Mouse (Mus musculus): ENCODE results near the gene Btbd35f15.
"Not testable (repeated sequence)": the region's sequence is repeated elsewhere in the genome, so short reads cannot be mapped to it uniquely, and the experiment has no call there.

Gene Btbd35f15

DNA sequence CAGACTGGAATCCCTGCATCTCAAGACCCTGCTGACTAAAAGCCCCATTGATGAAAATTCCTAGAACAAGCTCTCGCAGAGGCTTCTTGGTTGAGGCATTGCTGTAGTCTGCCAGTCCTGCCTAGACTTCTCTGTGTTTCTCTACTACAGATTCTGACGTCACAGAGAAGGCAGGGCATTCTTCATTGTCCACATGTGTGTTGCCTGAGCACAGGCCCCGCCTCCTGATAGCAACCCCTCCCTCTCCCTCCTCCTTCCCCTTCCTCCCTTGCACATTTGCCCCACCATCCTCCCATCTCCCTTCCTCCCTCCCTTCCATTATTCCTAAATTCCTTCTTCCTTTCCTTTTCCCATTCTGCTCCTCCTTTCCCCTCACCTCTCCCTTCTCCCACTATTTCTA lies at the start of gene Btbd35f15:
Gene Btbd35f15 (minus strand): TSS at position 101 of the 400 bp plus-strand sequence.
- DNase-seq (ENCODE audit: low read depth, low spot score), result not testable (repeated sequence)

Data from c-Kit-negative CD71-positive TER-119-positive erythroid progenitor cells, embryonic 14.5 days (primary cell).